Mouse (Mus musculus) right cerebral cortex, postnatal 4 days (tissue): ENCODE data around the gene Nup93.

ENCODE experiments used
- DNase-seq: peaks from one replicate; pipeline ENCODE4 v3.0.0-alpha.2; 2022

The Nup93 gene

DNA sequence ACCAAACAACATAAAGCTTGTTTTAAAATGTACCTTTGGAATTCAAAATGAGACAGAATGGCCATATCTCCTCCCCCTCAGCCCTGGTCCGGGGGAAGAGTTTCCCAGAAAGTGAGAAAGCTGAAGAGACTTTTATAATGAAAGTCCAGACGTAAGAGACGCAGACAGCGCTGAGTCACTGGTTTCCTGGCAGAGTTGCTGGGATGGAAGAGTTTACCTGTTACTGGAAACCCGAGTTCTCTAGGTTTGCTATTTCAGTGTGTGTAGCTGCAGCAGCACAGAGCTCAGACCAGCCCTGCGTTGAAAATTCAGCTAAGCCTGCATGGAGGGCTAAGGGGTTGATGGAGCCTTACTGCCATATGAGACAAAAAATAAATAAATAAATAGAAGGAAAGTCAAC is 108.7 kb downstream of the Nup93 start:
- DNase-seq: no peak

DNA sequence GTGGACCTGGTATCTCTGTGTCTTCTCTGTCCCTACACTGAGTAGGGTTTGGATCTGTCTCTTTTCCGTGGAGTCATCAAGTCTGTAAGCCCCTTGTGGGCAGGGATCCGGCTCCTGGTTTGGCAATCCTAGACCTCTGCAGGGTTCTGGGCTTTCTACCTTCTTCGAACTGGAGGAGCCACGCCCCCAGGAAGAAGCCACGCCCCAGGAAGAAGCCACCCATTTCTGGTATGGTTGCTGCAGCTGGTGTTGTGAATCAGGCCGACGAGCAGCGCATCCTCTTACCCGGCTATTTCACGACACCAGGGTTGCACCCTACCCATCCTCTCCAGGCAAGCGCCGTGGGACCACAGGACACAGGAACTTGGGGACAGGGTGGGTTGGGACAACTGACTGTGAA is 109.7 kb downstream of the Nup93 start:
- no peak for DNase-seq

DNA sequence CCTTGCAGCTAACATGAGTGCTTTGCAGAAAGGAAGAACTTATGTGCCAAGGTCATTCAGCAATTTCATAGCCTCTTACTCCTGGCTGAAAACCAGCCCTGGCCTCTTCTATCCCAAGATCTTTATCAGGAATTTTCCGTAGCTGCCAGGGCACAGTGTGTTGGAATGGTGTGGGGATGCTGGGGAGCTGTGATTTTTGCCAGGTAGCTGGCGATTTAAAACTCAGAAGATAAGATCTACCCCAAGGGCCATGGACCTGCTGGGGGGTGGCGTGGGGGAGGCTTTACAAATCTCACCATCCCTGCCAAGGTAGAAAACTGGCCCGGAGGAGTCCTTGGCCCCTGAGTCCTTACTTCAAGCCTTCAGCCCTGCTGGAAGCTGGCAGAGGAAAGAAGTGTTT is 111.7 kb downstream of the Nup93 start:
- DNase-seq: no peak

DNA sequence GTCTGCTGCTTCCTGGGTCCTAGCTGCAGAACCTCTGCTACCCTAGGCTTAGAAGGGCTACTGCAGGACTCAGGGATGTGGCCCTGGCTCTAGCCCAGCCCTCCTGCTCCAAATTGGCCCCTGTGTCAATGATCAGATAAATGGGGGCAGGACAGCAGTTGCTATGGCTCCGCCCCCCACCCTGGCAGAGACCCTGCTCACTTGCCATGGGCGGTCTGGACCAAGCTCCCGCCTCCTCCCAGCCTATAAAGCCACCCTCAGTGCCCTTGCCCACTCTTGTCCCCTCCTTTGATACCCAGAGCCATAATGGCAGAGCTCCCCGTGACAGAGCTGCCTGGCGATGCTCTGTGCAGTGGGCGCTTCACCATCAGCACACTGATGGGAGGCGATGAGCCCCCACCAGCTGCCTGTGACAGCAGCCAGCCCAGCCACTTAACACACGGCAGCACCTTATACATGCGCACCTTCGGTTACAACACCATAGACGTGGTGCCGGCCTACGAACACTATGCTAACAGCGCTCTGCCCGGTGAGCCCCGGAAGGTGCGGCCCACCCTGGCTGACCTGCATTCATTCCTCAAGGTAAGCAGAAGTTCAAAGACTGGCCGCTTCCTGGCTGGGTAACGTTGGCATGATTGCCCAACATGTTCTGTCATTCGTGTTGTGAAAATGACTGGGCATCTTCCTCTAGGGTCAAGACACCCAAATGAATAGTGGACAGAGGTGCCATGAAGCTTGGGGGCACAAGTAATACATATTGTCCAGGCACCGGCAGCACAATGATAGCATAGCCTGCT is 114.8 kb downstream of the Nup93 start, which contains the start of gene Slc12a3:
Gene Slc12a3, plus strand, starts transcription at position 270 of the 797 bp plus-strand sequence.
- DNase-seq: no peak

DNA sequence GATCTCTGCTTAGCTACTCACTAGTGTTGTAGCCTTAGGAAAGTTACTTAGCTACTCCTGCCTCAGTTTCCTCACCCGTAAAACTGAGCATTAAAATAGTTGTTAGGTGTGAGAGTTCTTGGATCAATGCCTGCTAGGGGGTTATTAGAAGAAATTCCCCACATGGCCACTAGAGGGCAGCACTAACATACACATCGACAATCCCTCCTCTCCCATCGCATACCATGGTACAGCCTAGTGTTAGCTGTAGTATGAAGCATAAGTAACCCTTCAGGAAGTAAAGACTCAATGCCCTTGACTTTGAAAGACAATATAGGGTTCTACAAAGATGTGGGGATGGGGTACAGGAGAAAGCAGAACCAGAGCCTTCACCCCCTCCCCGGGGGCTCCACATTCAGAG is 116.4 kb downstream of the Nup93 start:
- DNase-seq: no peak

DNA sequence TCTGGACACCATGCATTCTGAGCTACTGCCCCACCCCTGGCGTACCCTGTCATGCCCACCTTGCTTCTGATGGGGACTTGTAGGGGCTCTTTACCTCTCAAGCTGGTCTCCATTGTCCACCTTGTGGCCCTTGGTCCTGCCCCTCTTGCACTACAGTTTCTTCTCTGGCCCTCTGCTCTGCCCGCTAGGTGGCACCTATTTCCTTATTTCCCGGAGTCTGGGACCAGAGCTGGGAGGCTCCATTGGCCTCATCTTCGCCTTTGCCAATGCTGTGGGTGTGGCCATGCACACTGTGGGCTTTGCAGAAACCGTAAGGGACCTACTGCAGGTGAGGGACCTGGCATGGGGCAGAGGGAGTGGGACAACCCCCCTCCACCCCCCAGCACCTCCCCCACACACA is 119.0 kb downstream of the Nup93 start:
- no peak for DNase-seq

DNA sequence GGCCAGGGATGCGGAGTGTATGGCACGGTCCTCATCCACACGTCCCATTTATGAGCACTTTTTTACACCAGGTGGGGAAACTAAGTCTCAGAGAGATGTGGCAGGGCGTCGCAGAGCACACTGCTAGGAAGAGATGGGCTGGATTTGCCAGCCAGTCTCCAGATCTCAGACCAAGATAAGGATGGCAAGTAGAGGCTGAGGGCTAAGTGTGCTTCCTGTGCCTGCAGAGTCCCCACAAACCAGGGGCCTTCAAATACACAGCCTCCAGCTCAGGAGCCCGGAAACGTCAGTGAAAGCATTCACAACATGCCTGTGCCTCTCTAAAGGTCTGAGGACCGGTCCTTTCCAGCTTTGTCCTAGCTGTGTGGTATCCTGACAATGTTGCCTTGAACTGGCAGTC is 123.2 kb downstream of the Nup93 start:
- DNase-seq: no peak

DNA sequence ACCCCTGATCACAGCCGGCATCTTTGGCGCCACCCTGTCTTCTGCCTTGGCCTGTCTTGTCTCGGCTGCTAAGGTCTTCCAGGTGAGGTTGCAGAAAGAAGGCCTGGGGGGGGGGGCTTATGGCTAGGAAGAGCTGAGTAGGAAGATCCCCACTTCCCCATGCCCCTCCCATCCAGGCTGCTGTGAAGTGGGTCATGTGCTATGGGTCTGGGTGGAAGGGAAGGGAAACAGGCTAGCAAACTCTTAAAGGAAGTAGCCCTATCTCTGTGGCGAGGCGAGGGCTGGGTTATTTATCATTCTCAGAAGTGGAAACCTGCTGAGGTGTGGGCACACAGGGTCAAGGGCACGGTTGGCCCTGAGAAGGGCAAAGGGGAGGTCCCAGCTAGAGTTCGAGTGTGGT is 126.4 kb downstream of the Nup93 start:
- DNase-seq: no peak

DNA sequence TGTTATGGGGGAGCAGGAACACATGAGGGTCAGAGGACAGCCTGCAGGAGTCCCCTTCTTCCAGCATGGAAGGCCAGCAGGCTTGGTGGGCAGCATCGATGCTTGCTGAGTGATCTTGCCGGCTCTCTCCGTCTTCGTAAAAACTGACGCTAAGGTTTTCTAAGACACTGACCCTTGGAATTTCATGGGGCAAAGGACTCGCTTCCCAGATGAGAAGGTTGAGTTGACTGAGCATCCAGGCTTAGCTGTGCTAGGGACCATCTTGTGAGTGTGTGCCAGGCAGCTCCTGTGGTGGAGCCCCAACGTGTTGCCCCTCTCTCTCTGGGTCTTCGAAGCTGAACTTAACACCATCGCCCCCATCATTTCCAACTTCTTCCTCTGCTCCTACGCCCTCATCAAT is 128.3 kb downstream of the Nup93 start:
- DNase-seq: no peak

DNA sequence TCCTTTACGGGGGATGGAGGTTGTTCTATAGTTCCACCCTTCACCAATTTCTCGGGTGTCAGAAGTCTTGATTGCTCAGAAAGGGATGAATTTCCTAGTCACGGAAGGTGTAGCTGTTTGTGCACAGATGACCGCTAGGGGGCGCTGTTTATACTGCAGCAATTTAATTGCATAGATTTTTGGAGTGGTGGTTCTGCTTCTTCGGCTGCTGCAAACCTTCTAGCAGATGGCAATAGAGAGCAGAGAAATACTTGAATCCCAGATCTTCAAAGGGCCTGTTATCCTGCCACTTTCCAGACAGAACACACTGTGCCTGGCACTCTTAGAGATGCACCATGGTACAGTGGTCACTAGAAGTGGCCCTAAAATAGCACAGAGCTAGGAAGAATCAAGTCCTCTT is 128.9 kb downstream of the Nup93 start:
- peak; percentile 85 for DNase-seq

DNA sequence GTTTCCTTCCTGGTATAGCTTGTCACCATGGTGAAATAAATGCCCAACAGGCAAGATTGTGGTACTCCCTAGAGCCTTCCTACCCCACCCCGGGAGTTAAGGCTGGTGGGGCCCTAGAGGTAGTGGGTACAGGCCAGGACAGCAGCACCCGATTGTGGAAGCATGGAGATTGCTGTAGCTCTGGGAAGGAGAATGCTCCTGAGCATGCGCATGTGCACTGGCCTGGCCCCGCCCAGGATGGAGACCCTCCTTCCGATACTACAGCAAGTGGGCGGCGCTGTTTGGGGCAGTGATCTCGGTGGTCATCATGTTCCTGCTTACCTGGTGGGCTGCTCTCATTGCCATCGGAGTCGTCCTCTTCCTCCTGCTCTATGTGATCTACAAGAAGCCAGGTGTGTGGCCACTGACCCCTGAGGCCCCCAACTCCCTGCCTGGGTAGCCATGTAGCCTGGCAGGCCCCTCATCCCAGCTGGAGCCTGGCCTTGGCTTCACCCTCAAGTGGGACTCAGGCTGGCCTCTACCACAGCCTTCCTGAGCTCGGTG is 129.5 kb downstream of the Nup93 start:
- no peak for DNase-seq

DNA sequence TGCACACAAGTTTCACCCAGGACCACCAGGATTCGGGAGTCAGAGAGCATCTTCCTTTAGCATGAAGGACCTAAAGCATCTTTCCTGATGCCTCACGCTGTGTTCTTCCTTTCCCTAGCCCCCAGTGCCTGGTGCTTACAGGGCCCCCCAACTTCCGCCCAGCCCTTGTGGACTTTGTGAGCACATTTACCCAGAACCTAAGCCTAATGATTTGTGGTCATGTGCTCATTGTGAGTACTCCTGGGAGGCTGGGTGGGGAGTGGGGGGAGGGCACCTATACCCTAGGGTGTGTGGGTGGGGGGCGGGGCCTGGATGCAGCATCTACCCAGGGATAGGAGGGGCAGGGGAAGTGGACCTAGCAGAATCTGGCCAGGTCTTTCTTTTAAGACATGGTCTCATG is 131.3 kb downstream of the Nup93 start:
- DNase-seq: no peak

DNA sequence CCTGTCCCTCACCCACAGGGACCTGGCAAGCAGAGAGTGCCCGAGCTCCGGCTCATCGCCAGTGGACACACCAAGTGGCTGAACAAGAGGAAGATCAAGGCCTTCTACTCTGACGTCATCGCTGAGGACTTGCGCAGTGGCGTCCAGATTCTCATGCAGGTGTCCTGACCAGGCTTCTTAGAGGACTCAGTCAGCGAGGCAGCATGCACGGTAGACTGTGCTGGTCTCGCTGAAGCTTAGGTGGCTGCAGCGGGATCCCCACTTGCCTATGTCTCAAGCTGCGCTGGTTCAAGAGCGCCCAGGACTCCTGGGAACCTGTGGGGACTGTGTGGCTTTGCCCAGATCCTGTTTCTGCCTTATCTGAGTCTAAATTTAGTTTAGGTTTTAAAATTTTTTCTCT is 131.9 kb downstream of the Nup93 start:
- no peak for DNase-seq

DNA sequence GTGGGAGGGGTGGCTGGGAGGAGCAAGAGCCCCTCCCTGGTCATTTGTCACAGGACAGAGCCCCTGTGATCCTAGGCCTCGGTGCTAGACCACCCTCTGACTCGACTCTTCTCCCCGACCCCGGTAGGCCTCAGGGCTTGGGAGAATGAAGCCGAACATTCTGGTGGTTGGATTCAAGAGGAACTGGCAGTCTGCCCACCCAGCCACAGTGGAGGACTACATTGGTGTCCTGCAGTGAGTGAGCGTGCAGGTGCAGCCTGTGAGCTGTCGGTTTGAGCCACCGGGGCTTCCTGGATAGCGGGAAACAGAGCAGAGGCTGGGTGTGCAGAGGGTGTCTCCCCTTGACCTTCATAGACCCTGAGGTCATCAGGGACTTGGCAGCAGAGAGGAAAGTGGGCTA is 134.1 kb downstream of the Nup93 start:
- no peak for DNase-seq

DNA sequence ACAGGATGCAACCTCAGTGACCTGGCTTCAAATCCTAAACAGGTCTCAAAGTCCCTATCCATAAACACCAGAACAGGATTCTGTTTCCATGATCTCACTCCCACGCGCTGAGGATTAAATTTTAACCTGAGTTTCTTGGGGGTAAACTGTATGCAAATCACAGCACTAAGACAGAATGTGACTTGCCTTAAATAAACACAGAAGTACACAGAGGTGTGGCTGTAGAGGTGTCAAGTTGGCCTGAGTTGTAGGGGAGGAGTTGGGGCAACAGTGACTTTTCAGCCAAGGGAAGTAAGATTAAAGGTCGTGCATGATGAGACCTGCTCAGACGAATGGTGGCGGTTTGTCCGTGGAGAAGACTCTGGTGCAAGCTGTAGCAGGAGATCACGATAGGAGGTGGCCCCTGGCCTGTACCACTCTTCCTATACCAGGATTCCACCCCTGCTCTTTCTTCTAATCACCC is 139.7 kb downstream of the Nup93 start:
- DNase-seq: no peak

DNA sequence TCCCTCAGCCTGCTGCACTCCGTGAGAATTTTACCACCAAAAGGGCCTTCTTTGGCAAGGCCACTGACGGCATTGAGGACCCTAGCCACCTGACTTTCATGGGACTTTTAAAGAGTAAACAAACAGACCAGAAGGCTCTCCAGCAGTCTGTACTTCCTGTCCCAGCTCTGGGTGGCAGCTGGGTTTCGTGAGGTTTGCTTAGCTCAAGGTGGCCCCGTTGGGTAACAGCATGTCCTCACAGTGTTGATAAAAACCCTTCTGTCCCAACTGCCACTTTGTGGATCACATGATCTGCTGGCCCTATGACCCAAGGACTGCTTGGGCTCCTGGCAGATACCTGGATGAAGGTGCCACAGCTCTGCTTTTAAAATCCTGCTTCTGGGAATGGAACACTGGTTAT is 140.2 kb downstream of the Nup93 start:
- no peak for DNase-seq

DNA sequence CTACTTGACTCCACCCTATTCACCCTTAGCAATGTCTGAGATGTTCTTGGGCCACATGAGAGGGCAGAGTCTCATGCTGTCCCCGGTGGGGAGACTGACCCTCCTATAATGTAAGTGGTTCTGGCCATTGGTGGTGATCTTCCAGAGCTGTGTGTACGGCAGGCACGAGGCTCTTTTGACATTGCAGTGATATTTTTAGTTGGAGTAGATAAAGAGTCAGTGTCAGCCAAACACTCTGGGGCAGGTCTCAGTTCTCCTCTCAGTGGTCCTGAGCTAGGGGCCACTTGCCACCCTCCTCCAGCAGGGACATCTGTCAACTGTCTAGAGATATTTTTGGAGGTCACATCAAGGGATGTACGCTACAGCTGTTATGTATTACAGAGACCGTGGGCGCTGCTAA is 142.9 kb downstream of the Nup93 start:
- DNase-seq: no peak

DNA sequence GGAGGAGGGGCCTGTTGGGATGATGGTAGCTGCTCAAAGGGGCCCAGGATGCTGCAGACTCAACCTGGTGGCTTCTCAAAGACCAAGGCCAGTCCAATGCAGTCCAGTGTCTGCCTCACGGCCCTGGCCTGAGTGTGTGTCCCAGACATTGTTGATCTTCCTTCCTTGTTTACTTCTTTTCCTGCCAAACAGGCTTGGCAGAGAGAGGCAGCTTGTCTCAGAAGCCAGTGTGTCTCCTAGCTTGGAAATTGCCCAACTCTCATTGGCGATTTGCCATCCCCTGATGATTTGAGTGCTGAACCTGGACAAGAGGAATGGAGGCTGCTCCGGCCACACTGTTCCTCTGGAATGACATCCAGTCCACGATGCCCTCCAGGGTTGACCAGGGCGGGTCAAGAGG is 144.2 kb downstream of the Nup93 start:
- DNase-seq: peak; percentile 68

DNA sequence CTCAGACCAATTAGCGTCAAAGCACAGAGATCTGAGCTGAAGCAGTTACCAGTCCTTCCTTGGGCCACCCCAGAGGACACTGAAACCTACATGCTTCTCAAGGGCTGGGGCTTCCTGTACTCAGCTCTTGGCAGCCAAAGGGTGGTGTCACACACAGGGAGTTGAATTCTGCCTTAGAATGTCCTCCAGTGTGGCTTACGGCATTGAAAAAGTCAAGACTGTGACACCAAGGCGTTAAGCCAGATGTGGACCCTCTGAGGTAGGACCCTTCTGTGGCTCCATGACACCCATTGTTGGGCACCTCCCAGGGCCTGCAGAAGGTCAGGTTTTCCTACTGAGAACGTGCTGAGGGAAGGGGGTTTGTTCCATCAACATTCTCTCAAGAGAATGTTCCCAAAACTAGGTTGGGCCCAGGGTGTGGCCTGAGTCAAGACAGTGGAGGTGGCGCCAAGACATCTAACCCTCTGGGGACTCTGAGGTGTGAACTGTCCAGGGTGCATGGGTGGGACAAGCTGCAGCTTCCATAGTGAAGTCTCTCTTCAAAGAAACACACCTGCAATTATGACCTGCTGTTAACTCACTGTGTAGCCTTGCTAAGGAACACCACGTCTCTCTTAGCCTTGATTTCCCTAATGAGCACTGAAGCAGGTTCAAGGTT is 147.5 kb downstream of the Nup93 start:
- DNase-seq: no peak

DNA sequence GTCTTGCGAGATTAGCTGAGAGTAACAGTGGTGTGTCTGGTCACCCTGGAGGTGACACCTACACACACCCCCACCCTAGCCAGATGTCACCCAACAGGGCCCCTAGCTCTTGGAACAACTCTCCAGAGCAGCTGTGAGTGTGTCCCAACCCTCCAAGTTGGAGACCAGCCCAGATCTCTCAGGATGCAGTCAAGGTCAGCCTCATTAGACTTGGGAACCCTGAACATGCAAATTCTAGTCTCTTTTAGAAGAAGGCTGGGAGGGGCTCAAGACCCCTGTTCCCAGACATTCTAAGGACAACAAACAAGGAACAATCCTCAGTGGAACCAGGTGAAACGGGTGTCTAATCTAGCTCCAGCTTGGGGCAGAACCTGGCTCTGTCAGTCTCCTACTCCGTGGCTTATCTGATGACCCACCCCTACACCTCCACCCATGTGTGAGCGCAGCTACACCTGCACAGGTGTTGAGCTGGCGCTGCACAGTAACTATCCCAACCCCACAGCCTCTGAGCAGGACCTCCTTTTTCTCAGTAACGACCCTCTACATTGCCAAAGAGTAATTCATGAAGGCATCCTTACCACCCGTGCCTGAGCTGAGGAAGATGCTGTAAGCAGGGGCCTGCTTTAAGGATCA is 148.4 kb downstream of the Nup93 start:
- no peak for DNase-seq

DNA sequence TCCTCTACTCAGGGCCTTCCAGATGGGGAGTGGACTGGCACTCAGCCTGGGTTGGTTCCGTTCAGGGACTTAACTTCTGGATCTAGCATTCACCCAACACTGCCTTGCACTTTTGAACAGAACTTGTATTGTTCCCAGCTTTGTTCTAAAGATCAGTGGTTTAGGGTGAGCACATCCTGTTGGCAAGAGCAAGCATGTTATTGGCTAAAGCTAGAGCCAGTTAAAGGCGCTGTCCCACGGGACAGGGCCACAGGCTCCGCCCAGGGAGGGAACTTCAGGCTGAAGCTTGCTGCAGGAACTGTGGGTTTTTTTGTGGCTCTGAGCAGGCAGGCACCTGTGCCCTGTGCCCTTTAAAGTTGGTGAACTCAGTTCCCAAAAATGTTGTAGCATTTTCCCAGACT is 148.9 kb downstream of the Nup93 start:
- no peak for DNase-seq

DNA sequence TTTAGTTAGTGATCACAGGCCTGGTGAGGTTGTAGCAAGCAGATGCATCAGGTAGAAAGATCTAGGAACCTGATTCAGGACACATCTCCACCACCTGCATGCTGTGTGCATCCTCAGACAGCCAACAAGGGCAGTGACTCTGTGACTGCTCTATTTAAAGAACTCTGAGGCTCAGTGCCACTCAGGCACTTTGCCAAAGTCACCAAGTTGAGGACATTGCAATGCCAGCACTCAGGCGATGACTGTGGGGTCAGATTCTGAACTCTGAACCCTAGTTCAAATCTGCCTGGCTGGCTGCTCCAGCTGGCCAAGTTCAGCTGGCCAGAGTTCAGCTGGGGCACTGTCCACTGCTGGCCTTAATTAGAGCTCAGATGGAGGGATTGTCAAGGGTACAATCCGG is 149.5 kb downstream of the Nup93 start:
- DNase-seq: no peak

DNA sequence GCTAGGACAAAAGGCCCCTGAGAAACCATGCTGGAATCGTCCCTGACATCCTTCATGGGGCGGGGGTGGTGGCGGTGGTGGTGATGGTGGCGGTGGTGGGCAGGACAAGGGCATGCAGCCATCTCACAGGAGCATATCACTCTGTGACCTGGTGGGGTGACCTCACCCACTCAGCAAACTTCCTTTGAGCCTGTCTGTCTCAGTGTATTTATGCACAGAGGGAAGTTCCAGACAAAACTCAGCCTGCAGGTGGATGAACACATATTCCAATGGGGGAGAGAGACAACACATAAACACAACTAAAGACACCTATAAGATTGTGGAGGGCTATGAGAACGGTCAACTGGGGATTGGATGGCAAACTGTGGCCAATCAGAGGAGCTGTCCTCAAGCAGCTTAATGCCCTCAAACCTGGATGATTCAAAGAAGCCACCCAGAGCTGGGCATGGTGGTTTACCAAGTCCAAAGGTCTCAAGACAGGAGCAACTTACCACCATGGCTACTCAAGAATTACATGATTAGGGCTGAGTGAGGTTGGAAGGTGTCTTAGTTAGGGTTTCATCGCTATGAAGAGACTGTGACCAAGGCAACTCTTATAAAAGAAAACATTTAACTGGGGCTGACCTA is 150.4 kb downstream of the Nup93 start:
- no peak for DNase-seq
